Mouse (Mus musculus) heart, adult 2 months (tissue): ENCODE measurements around the gene Gpt2.

ENCODE experiments used
- CTCF ChIP-seq: fragments of 200-600 bp; IDR thresholded peaks from 2 replicates; pipeline ENCODE4 v1.8.1; 2022; ENCODE audit warnings: antibody characterized with exemption, mild to moderate bottlenecking, moderate library complexity
- POLR2A ChIP-seq: fragments of 200-500 bp; IDR thresholded peaks from 2 replicates; pipeline ENCODE4 v1.6.1; 2011; ENCODE audit warnings: mild to moderate bottlenecking, low read depth, low read length, control low read depth; ENCODE audit not compliant: insufficient read depth

GRCm38 (mm10) chr8:85503065-85503464 is 10.7 kb downstream of the Gpt2 start:
- no peak for TF ChIP-seq POLR2A
- no peak for TF ChIP-seq CTCF
